Mouse (Mus musculus) ZHBTc4 (cell line): Measurements from ENCODE around the gene Nags.

Source experiments
- DNase-seq: peaks from one replicate; pipeline ENCODE4 v3.0.0-alpha.2; 2011; ENCODE audit warnings: low read depth, low spot score

Nags gene

GRCm38 (mm10) chr11:102145471-102146001, at the start of gene Nags:
Nags (plus strand) TSS chr11:102145513.
- peak; percentile 59 for DNase-seq

GRCm38 (mm10) chr11:102095676-102096075, 49.6 kb upstream of the Nags start:
- no peak for DNase-seq

- no peak for DNase-seq
Observed at GRCm38 (mm10) chr11:102096446-102096845, 48.9 kb upstream of the Nags start.

- peak; percentile 96 for DNase-seq
Observed at GRCm38 (mm10) chr11:102096887-102097391, 48.4 kb upstream of the Nags start.

- DNase-seq = no peak
Observed at GRCm38 (mm10) chr11:102101219-102101618, 44.1 kb upstream of the Nags start, which contains the start of gene Ppy. Ppy (minus strand) TSS chr11:102101319.

DNA sequence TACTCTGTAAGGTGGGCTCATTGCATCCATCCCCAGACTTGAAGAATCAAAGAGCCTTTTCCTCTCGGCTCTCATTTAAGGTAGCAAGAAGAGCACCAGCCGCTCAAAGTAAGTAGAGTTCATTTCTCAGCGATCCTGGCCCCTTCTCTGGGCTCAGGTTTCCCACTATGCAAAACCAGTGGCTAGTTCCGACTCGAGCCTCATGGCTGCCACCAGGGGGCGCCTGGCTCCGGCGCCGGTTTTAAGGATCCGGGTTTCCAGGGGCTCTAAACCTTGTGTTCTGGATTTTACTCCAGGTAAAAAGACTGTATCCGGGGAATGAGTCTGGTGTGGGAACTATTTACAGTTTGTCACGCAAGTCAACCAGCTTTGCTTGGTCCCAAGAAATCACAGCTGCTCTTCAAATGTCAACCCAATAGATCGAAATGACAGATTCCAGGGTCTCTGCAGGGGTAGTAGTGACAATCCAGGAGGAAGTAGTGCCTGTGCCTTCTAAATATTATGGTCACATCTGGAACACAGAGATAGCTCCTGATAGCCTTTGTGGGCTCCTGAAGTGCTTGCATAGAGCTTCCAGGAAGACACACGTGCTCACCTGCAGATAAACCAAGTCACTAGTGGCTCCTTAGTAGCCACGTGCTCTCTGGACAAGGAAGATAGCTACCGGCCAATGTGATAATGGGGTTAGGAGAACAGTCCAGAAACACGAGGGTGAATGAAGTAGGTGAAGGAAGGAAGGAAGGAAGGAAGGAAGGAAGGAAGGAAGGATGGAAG, 42.6 kb upstream of the Nags start:
- peak; percentile 87 for DNase-seq

GRCm38 (mm10) chr11:102106911-102107310, 38.4 kb upstream of the Nags start:
- peak; percentile 65 for DNase-seq

DNA sequence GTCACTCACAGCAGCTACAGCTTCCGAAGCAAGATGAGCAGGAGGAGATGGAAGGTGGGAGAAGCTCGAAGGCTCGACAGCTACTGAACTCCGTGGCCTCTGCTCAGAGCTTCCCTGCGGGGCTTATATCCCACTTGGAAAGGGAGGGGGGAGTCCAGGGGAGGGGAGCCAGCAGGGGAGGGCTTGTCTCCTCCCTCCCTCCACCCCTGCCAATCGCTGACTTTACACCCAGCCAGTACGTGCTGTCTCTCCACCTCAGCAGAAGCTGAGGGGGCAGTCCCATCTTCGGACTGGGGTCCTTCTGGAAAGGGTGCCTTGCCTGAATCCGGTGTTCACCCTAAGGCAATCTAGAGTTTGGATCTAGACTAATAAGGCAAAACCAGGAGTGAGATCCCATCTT, 37.6 kb upstream of the Nags start, which contains the start of gene Pyy:
Gene Pyy (minus strand): TSS at position 101 of the 400 bp plus-strand sequence.
- DNase-seq = no peak

GRCm38 (mm10) chr11:102111576-102111975, 33.7 kb upstream of the Nags start:
- no peak for DNase-seq

DNA sequence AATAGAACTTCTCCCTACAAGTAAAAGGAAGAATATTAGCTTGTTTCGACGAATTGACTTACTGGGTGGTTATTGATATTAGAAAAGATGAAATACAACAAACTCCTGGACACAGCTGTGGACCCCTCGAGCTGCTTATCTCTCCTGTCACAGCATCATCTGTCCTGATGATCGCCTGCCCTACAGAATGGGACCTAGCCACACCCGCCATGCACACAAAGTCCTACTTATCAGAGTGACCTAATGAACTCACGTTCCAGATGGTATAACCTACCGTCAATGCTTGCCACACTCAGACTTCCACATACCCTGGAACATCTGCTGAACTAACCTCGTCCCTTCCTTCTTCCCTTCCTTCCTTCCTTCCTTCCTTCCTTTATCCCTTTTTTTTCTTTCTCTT, 29.1 kb upstream of the Nags start:
- DNase-seq = no peak

DNA sequence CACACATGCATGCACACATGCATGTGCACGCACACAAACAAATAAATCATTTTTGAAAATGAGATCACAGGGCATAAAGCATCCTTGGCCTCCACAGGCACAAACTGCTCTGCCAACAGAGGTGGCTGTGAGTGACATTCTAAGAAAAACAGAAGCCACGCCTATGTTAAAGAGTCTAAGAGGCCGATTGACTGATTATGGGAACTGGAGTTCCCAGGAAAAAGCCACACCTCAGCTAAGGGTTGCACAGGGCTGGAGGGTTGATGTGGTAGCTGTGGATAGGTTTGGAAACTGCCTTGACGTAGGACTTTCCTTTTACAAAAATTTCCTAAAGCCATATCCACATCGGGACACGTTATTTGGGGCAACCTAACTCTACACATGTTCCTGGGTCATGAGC, 27.9 kb upstream of the Nags start:
- DNase-seq = peak; percentile 52

- peak; percentile 78 for DNase-seq
Observed at GRCm38 (mm10) chr11:102134516-102134915, 10.8 kb upstream of the Nags start.

- no peak for DNase-seq
Observed at GRCm38 (mm10) chr11:102137625-102138446, 7.5 kb upstream of the Nags start.

DNA sequence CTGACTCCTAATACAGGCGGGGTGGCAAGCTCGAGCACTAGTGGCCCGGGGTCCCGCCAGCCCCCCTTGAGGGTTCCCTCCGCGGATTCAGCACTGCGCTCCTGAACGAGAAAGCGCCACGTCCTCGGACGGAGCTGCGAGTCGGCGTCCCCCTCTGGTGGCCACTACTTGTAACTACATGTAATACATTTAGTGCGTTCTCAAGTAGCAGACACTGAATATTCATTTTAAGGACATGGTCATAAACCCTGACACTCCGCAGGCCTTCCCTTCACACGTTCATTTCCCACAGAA, 6.9 kb upstream of the Nags start:
- peak; percentile 83 for DNase-seq

DNA sequence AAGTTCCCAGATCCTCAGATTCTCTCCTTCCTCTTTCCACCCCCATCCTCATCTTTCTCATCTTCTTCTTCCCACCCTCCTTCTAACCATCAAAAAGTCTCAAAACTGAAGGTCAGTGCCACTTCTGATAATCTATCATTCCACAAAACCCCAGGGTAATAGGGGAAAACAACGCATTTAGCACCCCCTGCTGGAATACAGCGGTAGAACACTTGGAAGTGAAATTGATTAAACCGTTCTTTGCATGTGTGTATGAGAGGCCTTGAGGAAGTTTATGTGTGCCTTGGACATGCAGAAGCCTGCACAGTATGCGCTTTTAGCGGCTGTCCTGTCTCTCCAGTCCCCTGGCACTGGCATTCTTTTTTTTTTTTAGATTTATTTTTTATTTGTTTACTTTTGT, 4.8 kb upstream of the Nags start:
- peak; percentile 78 for DNase-seq

- no peak for DNase-seq
Observed at GRCm38 (mm10) chr11:102142355-102142754, 3.0 kb upstream of the Nags start.

DNA sequence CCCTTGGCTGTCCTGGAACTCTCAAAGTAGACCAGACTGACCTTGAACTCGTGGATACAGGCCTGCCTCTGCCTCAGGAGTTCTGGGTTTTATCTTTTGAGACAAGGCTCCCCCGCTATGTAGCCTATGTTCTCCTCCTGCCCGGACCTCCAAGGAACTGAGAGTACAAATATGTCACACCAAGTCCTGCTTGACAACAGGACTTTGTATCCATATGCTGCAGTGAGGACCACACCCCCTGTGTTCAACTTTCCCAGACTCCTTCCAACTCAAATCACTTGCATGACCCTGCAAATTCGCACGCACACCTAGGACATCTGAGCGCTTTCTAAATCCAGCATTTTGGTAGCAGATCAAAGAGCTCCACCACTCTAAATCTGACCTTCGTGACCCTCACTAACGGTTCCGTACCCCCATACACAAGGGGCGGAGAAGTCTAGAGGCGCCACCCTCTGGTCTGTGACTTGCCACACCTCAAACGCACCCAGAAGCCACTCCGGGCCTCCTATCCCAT, 299 bp upstream of the Nags start:
- peak; percentile 54 for DNase-seq

- peak; percentile 47 for DNase-seq
Observed at GRCm38 (mm10) chr11:102146005-102146404, 692 bp downstream of the Nags start.

DNA sequence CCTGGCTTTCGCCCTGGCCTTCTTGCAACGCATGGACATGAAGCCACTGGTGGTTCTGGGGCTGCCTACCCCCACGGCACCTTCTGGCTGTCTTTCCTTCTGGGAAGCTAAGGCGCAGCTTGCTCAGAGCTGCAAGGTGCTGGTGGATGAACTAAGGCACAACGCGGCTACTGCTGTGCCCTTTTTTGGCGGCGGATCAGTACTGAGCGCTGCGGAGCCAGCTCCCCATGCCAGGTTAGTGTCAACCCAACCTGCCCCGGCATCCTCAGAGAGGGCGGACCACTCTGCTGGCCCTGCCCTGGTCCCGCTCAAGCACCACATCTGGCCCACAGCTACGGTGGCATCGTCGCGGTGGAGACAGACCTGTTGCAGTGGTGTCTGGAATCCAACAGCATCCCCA, 1.2 kb downstream of the Nags start:
- DNase-seq = peak; percentile 43

GRCm38 (mm10) chr11:102147213-102147989, 2.1 kb downstream of the Nags start:
- DNase-seq = peak; percentile 59

- peak; percentile 95 for DNase-seq
Observed at GRCm38 (mm10) chr11:102156039-102156785, 10.9 kb downstream of the Nags start, which contains the start of gene Tmem101. Tmem101 (minus strand) TSS chr11:102156404.
